In the genomic region with DNA sequence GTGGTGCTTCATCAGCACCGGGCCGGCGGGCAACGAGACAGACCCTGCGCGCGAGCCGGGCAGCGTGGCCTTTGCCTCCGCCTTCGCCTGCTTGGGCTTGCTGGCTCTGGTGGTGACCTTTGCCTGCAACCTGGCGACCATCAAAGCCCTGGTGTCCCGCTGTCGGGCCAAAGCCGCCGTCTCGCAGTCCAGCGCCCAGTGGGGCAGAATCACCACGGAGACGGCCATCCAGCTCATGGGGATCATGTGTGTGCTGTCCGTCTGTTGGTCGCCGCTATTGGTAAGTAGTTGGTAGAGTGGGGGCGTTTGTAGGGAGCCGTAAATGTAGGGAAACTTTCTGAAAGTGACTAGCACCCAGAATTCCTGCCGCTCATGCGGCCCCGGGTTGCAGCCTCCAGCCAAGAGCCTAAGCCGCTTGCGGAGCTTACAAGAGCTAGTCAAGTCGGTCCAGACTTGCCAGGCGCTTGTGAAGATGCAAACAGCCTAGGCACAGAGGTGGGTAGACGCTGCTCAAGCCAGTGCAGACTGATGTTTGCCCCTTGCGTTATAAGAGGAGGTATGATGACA, we compare ENCODE assay signal across 8 mouse cellular contexts. TPM values are rescaled to one million over a fixed set of nuclear protein-coding genes. Genes with fewer than 3 reads are reported as not detected.
DNase-seq lines count a peak whose midpoint lies in the region; ATAC-seq lines count a peak whose summit lies in the region.

No protein-coding gene starts in this region.

- 0 out of 2 replicates have a peak, but pooled peaks have one; percentile 6 for ATAC-seq in megakaryocyte progenitor cell, adult 5-6 weeks (replicated peaks; ENCODE audit: poor library complexity)
- no peak for ATAC-seq in erythroid progenitor cell, adult 5-6 weeks (replicated peaks; ENCODE audit: low FRiP score, poor library complexity, severe bottlenecking)

- DNase-seq in gastrocnemius, postnatal 10 days: peak; percentile 13
- no peak for DNase-seq in gastrocnemius, adult 18-20 months (ENCODE audit: low spot score)
- DNase-seq in urinary bladder, adult 2 months (ENCODE audit: low spot score): peak; percentile 26
- DNase-seq in urinary bladder, postnatal 14 days (ENCODE audit: low spot score): no peak
- DNase-seq in induced T-regulatory cell, adult 2 months (ENCODE audit: low read depth): peak; percentile 9
- DNase-seq in MN1 (ENCODE audit: low spot score): no peak

RNA-seq across cellular contexts. Expression of a gene that starts 1.0 kb away (rescaled TPM):
- total RNA-seq in gastrocnemius, postnatal 10 days (2021): 1 to 10 TPM in 1 of 2 experiments, under 1 TPM in 1; 0.97 to 1.2 TPM
- total RNA-seq in gastrocnemius, adult 18-20 months (2021): 1 to 10 TPM in 1 of 2 experiments, under 1 TPM in 1; 0.46 to 1.5 TPM
- 4.7 and 5.3 TPM in 2 replicates for polyA plus RNA-seq in urinary bladder, adult 2 months (2012; rRNA removed)
- 4.3 and 7.2 TPM in 2 replicates for total RNA-seq in megakaryocyte progenitor cell, adult 5-6 weeks (2015)
- total RNA-seq in megakaryocyte progenitor cell, adult 5-6 weeks (2017): 4.5 and 7.0 TPM in 2 replicates
- 0.84 and 6.1 TPM in 2 replicates for total RNA-seq in erythroid progenitor cell, adult 5-6 weeks (2015; ENCODE audit: low replicate concordance)
- total RNA-seq in erythroid progenitor cell, adult 5-6 weeks (2017; ENCODE audit: low replicate concordance): 2.1 and 3.0 TPM in 2 replicates

RNA-seq across cellular contexts. Expression of a gene that starts 33.7 kb away (rescaled TPM):
- total RNA-seq in gastrocnemius, postnatal 10 days (2021): 10 to 100 TPM; 39.1 to 51.3 TPM
- total RNA-seq in gastrocnemius, adult 18-20 months (2021): 10 to 100 TPM; 48.7 to 57.4 TPM
- polyA plus RNA-seq in urinary bladder, adult 2 months (2012; rRNA removed): 63.6 and 79.9 TPM in 2 replicates
- total RNA-seq in megakaryocyte progenitor cell, adult 5-6 weeks (2015): 60.3 and 72.0 TPM in 2 replicates
- 241 and 337 TPM in 2 replicates for total RNA-seq in megakaryocyte progenitor cell, adult 5-6 weeks (2017)
- total RNA-seq in erythroid progenitor cell, adult 5-6 weeks (2015; ENCODE audit: low replicate concordance): 55.9 and 77.5 TPM in 2 replicates
- 112 and 115 TPM in 2 replicates for total RNA-seq in erythroid progenitor cell, adult 5-6 weeks (2017; ENCODE audit: low replicate concordance)

Comparison
In these comparisons a context has a peak if more than half of its experiments do, and no peak if none do; other contexts are left out.
1. DNase-seq: peak in gastrocnemius, postnatal 10 days (single experiment), urinary bladder, adult 2 months (single experiment) and induced T-regulatory cell, adult 2 months (single experiment); none in gastrocnemius, adult 18-20 months (single experiment), urinary bladder, postnatal 14 days (single experiment) and MN1 (single experiment).